Comparison of ENCODE assay signal across 9 mouse cellular contexts in the genomic region with DNA sequence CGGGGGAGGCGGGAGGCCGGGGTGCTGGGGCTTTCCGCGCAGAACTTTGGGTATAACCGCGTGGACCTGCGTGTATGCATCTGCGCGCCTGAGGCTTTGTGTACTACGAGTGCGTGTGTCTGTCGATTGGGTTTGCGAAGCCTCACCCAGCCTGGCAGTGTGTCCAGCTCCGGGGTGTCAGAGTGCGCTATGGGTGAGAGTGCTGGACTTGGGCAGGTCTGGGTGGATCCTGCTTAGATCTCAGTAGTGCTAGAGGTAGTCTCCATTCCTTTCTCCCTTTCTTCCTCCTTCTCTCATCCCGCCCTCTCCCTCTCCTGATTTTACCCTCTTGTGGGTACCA. TPM values are rescaled to one million over a fixed set of nuclear protein-coding genes. Genes with fewer than 3 reads are reported as not detected.
DNase-seq lines count a peak whose midpoint lies in the region; ATAC-seq and TF ChIP-seq lines count a peak whose summit lies in the region.
"Had no signal": no experiment of that assay in that cellular context is flagged by ENCODE, and none has a peak within 500 bp of the region (broad histone marks: within the 10 kb centered on the region; RNA-seq: fewer than 3 reads in every experiment).

No protein-coding gene starts in this region.

- H3K4me3 ChIP-seq in kidney, embryonic 16.5 days (ENCODE audit: low read length), result peak overlapping the region; percentile 63
- H3K4me3 ChIP-seq: myocyte had no signal

- H3K27ac ChIP-seq in kidney, embryonic 16.5 days (ENCODE audit: low read length), result no peak overlapping the region

- H3K9ac ChIP-seq in kidney, embryonic 16.5 days (replicated peaks; ENCODE audit: low read length), result peak overlapping the region; percentile 66

- H3K27me3 ChIP-seq in kidney, embryonic 16.5 days (ENCODE audit: insufficient read depth, low read length), result peaks cover 43% of the 10 kb centered on the region

- WGBS in kidney, embryonic 16.5 days, result 3% methylated on average over 17 of the region's 17 CpGs

- DNase-seq in kidney, adult 18-20 months, result no peak
- peak; percentile 59 for DNase-seq in brain, embryonic 14.5 days (ENCODE audit: low read depth)
- DNase-seq in adrenal gland, adult 2 months, result no peak
- no peak for DNase-seq in thymus, adult 18-20 months

- H3K4me1 ChIP-seq in kidney, embryonic 16.5 days (ENCODE audit: insufficient read depth, low read length), result peaks cover 7% of the 10 kb centered on the region

- ATAC-seq in kidney, embryonic 16.5 days (ENCODE audit: low FRiP score, low TSS enrichment), result peak; percentile 62
- ATAC-seq in granulocyte monocyte progenitor cell, adult 5-6 weeks (replicated peaks; ENCODE audit: poor library complexity, severe bottlenecking), result peak; percentile 13; the same call in 1 of the 2 replicates
- ATAC-seq in megakaryocyte progenitor cell, adult 5-6 weeks (replicated peaks; ENCODE audit: poor library complexity), result peak; percentile 13; the same call in 1 of the 2 replicates
- ATAC-seq in activated CD4-positive, CD25-positive, alpha-beta regulatory T cell, adult 4 months, result no peak

- TF ChIP-seq POLR2A in brain, embryonic 14.5 days (IDR thresholded peaks at IDR 0.05; ENCODE audit: borderline replicate concordance, extremely low read depth, insufficient read depth, insufficient read length, poor library complexity, severe bottlenecking), result no peak

- no peak for TF ChIP-seq CTCF in brain, embryonic 14.5 days (IDR thresholded peaks at IDR 0.05; ENCODE audit: borderline replicate concordance, extremely low read depth, insufficient read depth, insufficient read length)

- peak overlapping the region; percentile 100 for H3K4me2 ChIP-seq in kidney, embryonic 16.5 days (replicated peaks; ENCODE audit: low read depth, low read length)

- no peaks in the 10 kb centered on the region for H3K36me3 ChIP-seq in kidney, embryonic 16.5 days (ENCODE audit: insufficient read depth, low read length)

- no peaks in the 10 kb centered on the region for H3K9me3 ChIP-seq in kidney, embryonic 16.5 days (ENCODE audit: low read length)

RNA-seq across cellular contexts. Expression of a gene that starts 1.0 kb away (rescaled TPM):
- polyA plus RNA-seq in kidney, embryonic 16.5 days (2015; fragmentation: Nextera tagmentation; extraction: Ambion mirVana), result 1.0 and 1.1 TPM in 2 replicates
- 22.7 and 23.4 TPM in 2 replicates for polyA plus RNA-seq in brain, embryonic 14.5 days (2012; rRNA removed)
- total RNA-seq in granulocyte monocyte progenitor cell, adult 5-6 weeks (2014; fragmentation: Nextera tagmentation), result not detected in 2 replicates
- total RNA-seq in granulocyte monocyte progenitor cell, adult 5-6 weeks (2017), result not detected in 2 replicates
- total RNA-seq in megakaryocyte progenitor cell, adult 5-6 weeks (2015), result not detected in 2 replicates
- total RNA-seq in megakaryocyte progenitor cell, adult 5-6 weeks (2017), result not detected in 2 replicates
- not detected for polyA plus RNA-seq in activated CD4-positive, CD25-positive, alpha-beta regulatory T cell, adult 4 months (2017; shearing (Covaris generic))
- 1 to 10 TPM in 1 of 2 experiments, under 1 TPM in 1; 0.35 to 1.1 TPM for total RNA-seq in adrenal gland, adult 2 months (2021)
- 1.2 and 1.8 TPM in 2 replicates for polyA plus RNA-seq in adrenal gland, adult 2 months (2012; rRNA removed)
- polyA plus RNA-seq: myocyte had no signal

RNA-seq across cellular contexts. Expression of a gene that starts 34.5 kb away (rescaled TPM):
- polyA plus RNA-seq in kidney, embryonic 16.5 days (2015; fragmentation: Nextera tagmentation; extraction: Ambion mirVana), result not detected in 2 replicates
- 0.18 TPM in 1 of 2 replicates, not detected in the other for polyA plus RNA-seq in brain, embryonic 14.5 days (2012; rRNA removed)
- total RNA-seq in granulocyte monocyte progenitor cell, adult 5-6 weeks (2014; fragmentation: Nextera tagmentation), result not detected in 2 replicates
- total RNA-seq in granulocyte monocyte progenitor cell, adult 5-6 weeks (2017), result not detected in 2 replicates
- not detected in 2 replicates for total RNA-seq in megakaryocyte progenitor cell, adult 5-6 weeks (2015)
- not detected in 2 replicates for total RNA-seq in megakaryocyte progenitor cell, adult 5-6 weeks (2017)
- polyA plus RNA-seq in activated CD4-positive, CD25-positive, alpha-beta regulatory T cell, adult 4 months (2017; shearing (Covaris generic)), result not detected
- total RNA-seq in adrenal gland, adult 2 months (2021), result not detected
- polyA plus RNA-seq in adrenal gland, adult 2 months (2012; rRNA removed), result not detected in 2 replicates
- polyA plus RNA-seq: myocyte had no signal

RNA-seq across cellular contexts. Expression of a gene that starts 41.2 kb away (rescaled TPM):
- polyA plus RNA-seq in kidney, embryonic 16.5 days (2015; fragmentation: Nextera tagmentation; extraction: Ambion mirVana), result 49.3 and 50.2 TPM in 2 replicates
- polyA plus RNA-seq in brain, embryonic 14.5 days (2012; rRNA removed), result 52.8 and 55.9 TPM in 2 replicates
- total RNA-seq in granulocyte monocyte progenitor cell, adult 5-6 weeks (2014; fragmentation: Nextera tagmentation), result 37.5 and 39.5 TPM in 2 replicates
- 9.5 and 12.6 TPM in 2 replicates for total RNA-seq in granulocyte monocyte progenitor cell, adult 5-6 weeks (2017)
- total RNA-seq in megakaryocyte progenitor cell, adult 5-6 weeks (2015), result 28.2 and 30.8 TPM in 2 replicates
- total RNA-seq in megakaryocyte progenitor cell, adult 5-6 weeks (2017), result 11.6 and 14.5 TPM in 2 replicates
- polyA plus RNA-seq in activated CD4-positive, CD25-positive, alpha-beta regulatory T cell, adult 4 months (2017; shearing (Covaris generic)), result 10 to 100 TPM; 66.8 to 71.8 TPM
- total RNA-seq in adrenal gland, adult 2 months (2021), result 10 to 100 TPM; 35.8 to 39.7 TPM
- 38.3 and 47.1 TPM in 2 replicates for polyA plus RNA-seq in adrenal gland, adult 2 months (2012; rRNA removed)
